Mouse (Mus musculus) heart, embryonic 14.5 days (tissue): ENCODE results near the gene Rgs6. TPM values are rescaled to one million over a fixed set of nuclear protein-coding genes. Genes with fewer than 3 reads are reported as not detected.

ENCODE experiments used
- ATAC-seq: fragments of 200-750 bp; cut with Nextera tagmentation; 2 replicates; pipeline ENCODE4 v1.8.0; 2017; ENCODE audit warnings: low read depth, moderate TSS enrichment; ENCODE audit not compliant: insufficient number of reproducible peaks, insufficient read depth, low FRiP score
- H3K27ac ChIP-seq, 2 experiments: fragments of 200-500 bp in 1 of 2; fragments of 300-500 bp in 1 of 2; sonication (generic) in 1 of 2; replicated peaks in 1 of 2; 2 replicates each; pipeline ENCODE4 v1.5.1; 2012 to 2014; ENCODE audit warnings: low read depth in 2 of 2, low read length in 2 of 2, control low read depth in 1 of 2, mild to moderate bottlenecking in 1 of 2, mixed read lengths in 1 of 2; ENCODE audit not compliant: control insufficient read depth in 1 of 2, insufficient read depth in 1 of 2
- H3K27me3 ChIP-seq: fragments of 300-500 bp; sonication (generic); 2 replicates; pipeline ENCODE4 v1.6.1; 2014; ENCODE audit warnings: mild to moderate bottlenecking, low read length, control low read depth; ENCODE audit not compliant: control insufficient read depth, insufficient read depth
- H3K36me3 ChIP-seq: fragments of 300-500 bp; sonication (generic); 2 replicates; pipeline ENCODE4 v1.6.1; 2014; ENCODE audit warnings: mild to moderate bottlenecking, control low read depth, low read length, mixed read lengths; ENCODE audit not compliant: control insufficient read depth, insufficient read depth
- H3K4me1 ChIP-seq, 2 experiments: fragments of 200-500 bp in 1 of 2; fragments of 300-500 bp in 1 of 2; sonication (generic) in 1 of 2; 2 replicates each; pipeline ENCODE4 v1.6.1; 2012 to 2014; ENCODE audit warnings: low read length in 2 of 2, control low read depth in 1 of 2, mixed read lengths in 1 of 2; ENCODE audit not compliant: control insufficient read depth in 2 of 2, insufficient read depth in 2 of 2
- H3K4me2 ChIP-seq: fragments of 300-500 bp; sonication (generic); 2 replicates; pipeline ENCODE4 v1.6.1; 2014; ENCODE audit warnings: mild to moderate bottlenecking, low read length
- H3K4me3 ChIP-seq, 2 experiments: fragments of 200-500 bp in 1 of 2; fragments of 300-500 bp in 1 of 2; sonication (generic) in 1 of 2; 2 replicates each; pipeline ENCODE4 v1.5.1; 2012 to 2014; ENCODE audit warnings: low read length in 2 of 2, mild to moderate bottlenecking in 2 of 2, control low read depth in 1 of 2, low read depth in 1 of 2, moderate library complexity in 1 of 2; ENCODE audit not compliant: control insufficient read depth in 1 of 2, insufficient read depth in 1 of 2
- H3K9ac ChIP-seq: fragments of 300-500 bp; sonication (generic); 2 replicates; pipeline ENCODE4 v1.6.1; 2014; ENCODE audit warnings: mild to moderate bottlenecking, low read length
- H3K9me3 ChIP-seq: fragments of 300-500 bp; sonication (generic); 2 replicates; pipeline ENCODE4 v1.6.1; 2016; ENCODE audit warnings: low read length, control low read depth; ENCODE audit not compliant: control insufficient read depth
- WGBS: fragments of 180-500 bp; shearing (Covaris S2); extraction: QIAGEN DNeasy Blood & Tissue Kit; methylation state at CpG from one replicate; pipeline ENCODE4 v1.1.7; 2014; 5-methylcytosine and 5-hydroxymethylcytosine counted together
- polyA plus RNA-seq: library from polyadenylated mRNA; unstranded; fragments of >200 nt; fragmentation: Nextera tagmentation; extraction: Ambion mirVana; gene quantifications from 2 replicates; pipeline ENCODE4 v1.2.1, GENCODE M21; 2014

Rgs6 gene
- polyA plus RNA-seq, 1 experiment from 2014 or later = 17.8 TPM

DNA sequence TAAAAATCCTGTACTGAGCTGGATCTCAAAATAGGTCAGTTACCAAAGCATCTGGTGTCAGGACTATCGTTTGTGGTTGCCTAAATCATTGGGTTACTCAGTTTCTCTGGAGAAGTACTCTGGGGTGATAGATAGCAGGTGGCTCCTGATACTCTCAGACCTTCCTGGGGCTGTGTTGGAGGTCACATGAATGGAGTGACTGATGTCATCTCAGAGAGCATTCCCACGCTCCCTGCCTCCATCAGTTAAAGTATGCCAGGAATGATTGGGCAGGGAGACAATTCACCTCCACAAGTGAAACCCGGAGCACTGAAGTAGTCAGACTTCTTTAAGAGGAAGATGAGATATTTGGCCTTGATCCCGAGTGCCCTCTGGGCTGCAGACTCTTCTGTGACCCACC is 15.9 kb downstream of the Rgs6 start:
- Histone ChIP-seq H3K4me3 (no peak overlapping the region), H3K4me2 (no peak overlapping the region), H3K9ac (no peak overlapping the region), H3K27ac (no peak overlapping the region; a peak in 1 of 4 replicates), H3K9me3 (no peaks in the 10 kb centered on the region), H3K27me3 (no peaks in the 10 kb centered on the region), H3K4me1 (peaks cover 7 to 11% of the 10 kb centered on the region in 2 experiments; a peak in 3 of 4 replicates), H3K36me3 (no peaks in the 10 kb centered on the region)
- 11% methylated on average over 4 of the region's 4 CpGs for whole genome bisulfite sequencing
- ATAC-seq = no peak

DNA sequence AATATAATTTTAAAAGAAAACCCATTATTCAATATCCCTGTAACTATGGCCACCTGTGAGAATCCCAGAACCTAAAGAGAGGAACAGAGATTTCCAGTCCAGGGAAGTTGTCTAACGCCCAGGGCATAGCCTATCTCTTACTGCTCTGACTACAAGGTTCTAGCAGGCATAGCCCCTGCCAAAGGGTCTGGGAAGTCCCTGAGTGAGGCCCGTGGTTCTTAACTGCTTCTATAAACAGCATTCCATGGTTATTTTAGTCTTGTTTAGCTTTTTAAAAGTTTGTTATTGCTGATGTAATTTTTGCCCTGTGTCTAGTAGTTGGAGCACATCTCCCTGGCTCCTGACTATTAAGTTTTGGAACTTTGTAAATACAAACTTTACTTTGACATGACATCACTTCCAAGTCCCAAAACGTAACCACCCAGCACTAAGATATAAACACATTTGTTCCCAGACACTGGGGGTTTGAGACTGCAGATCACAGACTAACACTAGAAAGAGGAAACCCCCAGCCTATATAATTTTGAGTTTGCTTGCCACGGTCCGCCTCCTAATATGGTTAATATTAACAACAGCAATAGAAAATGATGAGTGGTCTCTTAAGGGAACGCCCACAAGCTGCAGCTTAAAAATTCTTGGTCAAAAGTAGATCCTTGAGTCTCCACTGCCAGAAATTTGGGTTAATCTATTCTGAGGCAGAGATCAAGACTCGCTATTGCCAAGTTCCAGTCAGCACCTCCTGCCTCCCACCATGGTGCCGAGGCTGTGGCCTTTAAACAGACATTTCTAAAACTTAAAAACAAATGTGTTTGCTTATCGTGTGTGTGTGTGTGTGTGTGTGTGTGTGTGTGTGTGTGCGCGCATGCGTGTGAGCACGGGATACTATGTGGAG is 24.9 kb downstream of the Rgs6 start:
- Histone ChIP-seq H3K27me3 (peaks cover 5% of the 10 kb centered on the region; the same call in 1 of the 2 replicates), H3K36me3 (no peaks in the 10 kb centered on the region), H3K27ac (0 out of 4 replicates have a peak overlapping the region, but pooled peaks of 1 of the 2 experiments have one; percentile 1), H3K9ac (no peak overlapping the region), H3K9me3 (no peaks in the 10 kb centered on the region), H3K4me3 (no peak overlapping the region), H3K4me1 (peaks cover 10% of the 10 kb centered on the region in 2 experiments; a peak in 3 of 4 replicates), H3K4me2 (no peak overlapping the region)
- WGBS = 64% methylated on average over 13 of the region's 13 CpGs
- ATAC-seq = no peak

DNA sequence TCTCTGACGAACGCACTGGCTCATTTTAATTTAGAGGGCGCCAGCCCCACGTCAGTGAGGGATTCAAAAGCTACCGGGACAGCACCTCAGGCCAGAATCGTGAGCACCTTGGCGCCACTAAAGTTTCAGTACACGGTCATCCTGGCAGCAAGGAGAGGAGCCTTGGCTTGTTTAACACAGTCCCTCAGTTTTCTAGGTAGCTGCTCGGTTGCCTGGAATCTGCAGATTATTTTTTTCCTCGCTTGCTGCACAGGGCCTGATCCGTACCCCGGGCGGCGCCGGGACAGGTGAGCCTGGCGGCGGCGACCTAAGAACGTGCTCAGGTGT is 28.4 kb downstream of the Rgs6 start:
- 2% methylated on average over 19 of the region's 19 CpGs for WGBS
- Histone ChIP-seq H3K27me3 (peaks cover 5% of the 10 kb centered on the region; the same call in 1 of the 2 replicates), H3K4me2 (peak overlapping the region; percentile 76), H3K36me3 (no peaks in the 10 kb centered on the region), H3K27ac (no peak overlapping the region), H3K9me3 (no peaks in the 10 kb centered on the region), H3K4me3 (peak overlapping the region; percentile 55 to 78), H3K9ac (peak overlapping the region; percentile 79), H3K4me1 (peaks cover 10 to 14% of the 10 kb centered on the region in 2 experiments; a peak in 3 of 4 replicates)
- ATAC-seq = 0 out of 2 replicates have a peak, but pooled peaks have one; percentile 6

DNA sequence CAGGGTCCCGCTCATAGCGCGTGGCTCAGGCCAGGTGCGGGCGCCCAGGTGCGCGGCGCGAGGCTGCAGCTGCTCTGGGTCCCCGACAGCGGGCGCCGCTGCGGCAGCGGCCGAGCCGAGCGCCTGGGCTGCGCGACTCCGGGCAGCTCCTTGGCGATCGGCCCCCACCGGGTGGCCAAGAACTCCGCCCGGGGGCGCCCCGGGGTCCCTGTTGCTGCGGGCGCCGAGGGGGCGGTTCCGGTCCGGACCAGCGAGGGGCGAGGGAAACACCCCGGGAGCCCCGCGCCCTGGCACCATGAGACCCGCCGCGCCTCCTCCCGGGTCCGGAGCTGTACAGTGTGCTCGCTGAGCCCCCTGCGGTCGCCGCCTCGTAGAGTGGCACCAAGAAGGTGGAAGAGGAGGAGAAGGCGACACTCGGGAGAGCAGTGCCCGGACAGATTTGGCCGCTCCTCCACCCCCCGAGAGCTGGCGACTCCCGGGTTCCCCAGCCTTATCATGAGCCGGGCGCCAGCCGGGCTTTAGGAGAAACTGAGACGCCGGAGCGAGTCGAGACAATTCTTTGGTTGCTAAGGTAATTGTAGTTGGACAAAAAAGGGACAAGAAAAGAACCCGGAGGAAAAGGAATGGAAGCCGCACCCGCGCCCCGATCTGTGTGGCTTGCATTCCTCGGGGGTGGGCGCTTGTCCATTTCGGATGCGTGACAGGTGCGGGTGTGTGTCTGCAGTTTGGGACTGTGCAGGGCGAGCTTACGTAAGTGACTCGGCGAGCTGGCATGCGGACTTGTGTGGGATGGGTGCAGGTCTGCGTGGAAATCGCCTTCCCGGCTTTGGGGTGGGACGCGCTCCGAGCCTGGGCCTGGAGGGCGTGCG is 29.0 kb downstream of the Rgs6 start:
- no peaks in the 10 kb centered on the region for H3K36me3 ChIP-seq
- peaks cover 5% of the 10 kb centered on the region; the same call in 1 of the 2 replicates for H3K27me3 ChIP-seq
- no peaks in the 10 kb centered on the region for H3K9me3 ChIP-seq
- H3K27ac ChIP-seq = peak overlapping the region in 1 of 2 experiments; percentile 15; a peak in 2 of 4 replicates
- under 1% methylated on average over 86 of the region's 86 CpGs for WGBS
- peak overlapping the region; percentile 55 to 78 for H3K4me3 ChIP-seq
- peaks cover 10 to 14% of the 10 kb centered on the region in 2 experiments; a peak in 3 of 4 replicates for H3K4me1 ChIP-seq
- peak; percentile 79 for ATAC-seq
- H3K9ac ChIP-seq = peak overlapping the region; percentile 79
- H3K4me2 ChIP-seq = peak overlapping the region; percentile 76

DNA sequence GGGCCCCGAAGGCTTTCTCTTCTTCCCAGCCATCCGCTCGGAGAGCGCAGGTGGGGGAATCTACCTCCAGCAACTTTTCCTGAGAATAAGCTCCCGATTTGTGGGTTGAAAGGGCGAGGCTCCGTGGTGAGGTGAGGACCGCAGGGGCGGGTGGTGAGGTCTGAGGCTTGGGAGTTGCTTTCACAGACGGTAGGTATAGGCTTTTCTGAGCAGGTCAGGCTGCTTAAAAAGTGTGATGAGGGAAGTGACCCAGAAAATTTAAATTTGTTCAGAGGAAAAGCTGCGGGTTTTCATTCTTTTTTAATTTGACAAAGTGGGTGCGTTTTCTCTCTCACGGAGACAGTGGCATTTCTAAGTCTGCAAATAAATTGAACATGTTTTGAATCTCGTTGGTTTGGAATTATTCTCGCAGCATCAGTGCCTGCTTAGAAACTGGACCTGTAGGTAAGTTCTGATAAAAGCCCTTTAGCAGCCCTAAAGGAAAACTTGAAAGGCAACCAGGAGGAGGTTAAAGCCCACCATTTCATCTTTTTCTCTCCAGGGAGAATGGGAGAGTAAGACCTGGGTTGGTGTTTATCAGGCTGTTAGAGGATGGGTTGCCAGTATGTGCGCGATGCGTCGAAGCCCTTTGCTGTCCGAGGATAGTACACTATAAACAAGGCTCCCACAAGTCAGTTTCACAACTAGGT is 29.7 kb downstream of the Rgs6 start:
- Histone ChIP-seq H3K9me3 (no peaks in the 10 kb centered on the region), H3K36me3 (no peaks in the 10 kb centered on the region), H3K9ac (peak overlapping the region; percentile 79), H3K27ac (peak overlapping the region in 1 of 2 experiments; percentile 15; a peak in 1 of 4 replicates), H3K4me2 (peak overlapping the region; percentile 76), H3K27me3 (peaks cover 5% of the 10 kb centered on the region; the same call in 1 of the 2 replicates), H3K4me3 (peak overlapping the region; percentile 55 to 78), H3K4me1 (peaks cover 10% of the 10 kb centered on the region in 2 experiments)
- 22% methylated on average over 20 of the region's 20 CpGs for WGBS
- ATAC-seq = no peak

DNA sequence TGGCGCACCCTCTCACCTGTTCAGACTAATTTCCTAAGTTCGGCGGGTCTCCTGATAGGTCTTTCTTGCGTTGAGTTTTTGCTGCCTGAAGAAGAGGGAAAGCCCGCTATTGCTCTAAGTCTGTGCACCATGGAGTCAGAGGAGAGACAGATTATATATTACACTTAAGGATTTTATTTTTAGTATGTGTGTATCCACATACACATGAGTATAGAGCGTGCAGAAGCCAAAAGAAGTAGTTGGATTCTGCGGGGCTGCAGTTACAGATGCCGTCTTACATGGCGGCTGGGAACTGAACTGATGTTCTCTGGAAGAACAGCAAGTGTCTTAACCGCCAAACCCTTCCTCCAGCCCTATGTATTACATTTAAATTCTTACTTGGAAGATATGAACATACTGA is 52.3 kb downstream of the Rgs6 start:
- Histone ChIP-seq H3K4me2 (no peak overlapping the region), H3K27me3 (no peaks in the 10 kb centered on the region), H3K9ac (no peak overlapping the region), H3K4me1 (no peaks in the 10 kb centered on the region; a peak in 2 of 4 replicates), H3K27ac (no peak overlapping the region), H3K4me3 (no peak overlapping the region), H3K36me3 (no peaks in the 10 kb centered on the region), H3K9me3 (no peaks in the 10 kb centered on the region)
- 85% methylated on average over 10 of the region's 10 CpGs for WGBS
- no peak for ATAC-seq

DNA sequence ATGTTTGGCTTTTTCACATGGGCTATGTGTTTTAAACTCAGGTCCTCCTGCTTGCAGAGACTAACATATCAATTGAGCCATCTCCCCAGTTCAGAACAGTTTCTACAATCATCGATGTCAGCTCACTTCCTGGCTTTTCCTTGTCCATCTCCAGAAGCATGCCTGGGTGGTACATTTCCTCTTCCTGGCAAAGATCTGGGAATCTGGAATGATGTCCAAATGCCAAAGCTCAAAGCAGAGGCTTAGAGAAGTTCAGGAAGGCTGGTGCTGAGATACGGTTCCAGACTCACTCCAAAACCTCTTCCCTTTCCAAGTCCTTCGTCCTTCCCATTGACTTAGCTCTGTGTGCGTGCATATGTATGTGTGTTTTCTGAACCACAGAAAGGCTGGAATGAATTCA is 59.8 kb downstream of the Rgs6 start:
- no peak overlapping the region for H3K4me3 ChIP-seq
- H3K27me3 ChIP-seq = no peaks in the 10 kb centered on the region
- no peak overlapping the region for H3K4me2 ChIP-seq
- ATAC-seq = no peak
- no peak overlapping the region for H3K9ac ChIP-seq
- peaks cover 2 to 8% of the 10 kb centered on the region in 2 experiments; a peak in 3 of 4 replicates for H3K4me1 ChIP-seq
- no peak overlapping the region for H3K27ac ChIP-seq
- H3K36me3 ChIP-seq = no peaks in the 10 kb centered on the region
- 75% methylated on average over 4 of the region's 4 CpGs for WGBS
- H3K9me3 ChIP-seq = no peaks in the 10 kb centered on the region
